Mouse (Mus musculus): ENCODE measurements at regions not wholly inside any gene's neighbourhood (a gene's known extent, or its start where the extent isn't known, plus 50 kb on each side); places are given as distances from the start of the nearest gene placed in this dataset.
"Not testable (repeated sequence)": the region's sequence is repeated elsewhere in the genome, so short reads cannot be mapped to it uniquely, and the experiment has no call there.

DNA sequence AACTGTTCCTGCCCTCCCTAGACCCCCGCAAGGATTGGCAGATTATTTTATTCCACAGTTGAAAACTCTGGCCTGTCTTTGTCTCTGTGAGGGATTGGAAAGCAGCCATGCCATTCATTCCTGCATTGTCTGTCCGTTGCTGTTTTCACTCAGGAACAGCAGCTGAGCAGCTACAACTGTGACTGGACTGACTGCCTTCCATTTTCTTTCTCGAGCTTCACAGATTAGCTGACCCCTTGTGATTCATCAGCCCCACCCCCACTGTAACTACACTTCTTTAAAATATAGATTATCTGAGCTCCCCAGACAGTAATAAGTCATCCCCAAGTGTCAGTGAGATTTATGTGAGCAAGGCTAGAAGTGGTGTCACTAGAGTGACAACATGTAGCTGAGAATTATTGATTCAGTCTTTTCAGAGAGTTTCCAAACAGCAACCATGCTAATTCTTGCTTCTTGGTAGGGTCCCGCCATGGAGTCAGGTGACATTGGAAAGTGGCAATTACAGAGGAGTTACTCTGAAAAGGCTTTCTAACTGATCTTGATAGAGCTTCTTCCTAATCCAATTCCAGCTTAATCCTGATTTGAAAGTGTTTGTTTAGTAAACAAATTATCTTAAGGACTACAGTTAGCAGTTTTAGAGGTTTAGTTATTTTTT lies 496.7 kb upstream of the Olfr1507 start:
- 53% methylated on average over 1 of the region's 4 CpGs for WGBS

GRCm38 (mm10) chr14:52991328-52991665 lies 495.7 kb upstream of the Olfr1507 start:
- H3K4me1 ChIP-seq (ENCODE audit: control insufficient read depth, insufficient read depth, low read length); H3K27ac ChIP-seq (ENCODE audit: insufficient read depth, low read depth, low read length); H3K36me3 ChIP-seq (ENCODE audit: control insufficient read depth, insufficient read depth, low read length); H3K4me3 ChIP-seq (ENCODE audit: insufficient read depth, low read depth, low read length); DNase-seq; H3K27me3 ChIP-seq (replicated peaks; ENCODE audit: control insufficient read depth, insufficient read depth, low read length): not testable (repeated sequence)
- WGBS, result no CpG with 5 or more reads among the region's 3 CpGs

More for the DNA sequence above, 496.7 kb upstream of the Olfr1507 start:
- not testable (repeated sequence) for H3K36me3 ChIP-seq (ENCODE audit: control insufficient read depth, insufficient read depth, low read length); H3K27me3 ChIP-seq (replicated peaks; ENCODE audit: control insufficient read depth, insufficient read depth, low read length); H3K27ac ChIP-seq (ENCODE audit: insufficient read depth, low read depth, low read length); DNase-seq; H3K4me3 ChIP-seq (ENCODE audit: insufficient read depth, low read depth, low read length); H3K4me1 ChIP-seq (ENCODE audit: control insufficient read depth, insufficient read depth, low read length)

GRCm38 (mm10) chr14:52990569-52991327 lies 495.2 kb upstream of the Olfr1507 start:
- not testable (repeated sequence) for H3K4me3 ChIP-seq (ENCODE audit: insufficient read depth, low read depth, low read length); H3K36me3 ChIP-seq (ENCODE audit: control insufficient read depth, insufficient read depth, low read length); H3K4me1 ChIP-seq (ENCODE audit: control insufficient read depth, insufficient read depth, low read length); H3K27ac ChIP-seq (ENCODE audit: insufficient read depth, low read depth, low read length); H3K27me3 ChIP-seq (replicated peaks; ENCODE audit: control insufficient read depth, insufficient read depth, low read length); DNase-seq
- no CpG with 5 or more reads among the region's 12 CpGs for WGBS

GRCm38 (mm10) chr14:52989940-52990339 lies 494.4 kb upstream of the Olfr1507 start:
- H3K27ac ChIP-seq (ENCODE audit: insufficient read depth, low read depth, low read length); H3K4me3 ChIP-seq (ENCODE audit: insufficient read depth, low read depth, low read length); H3K36me3 ChIP-seq (ENCODE audit: control insufficient read depth, insufficient read depth, low read length); H3K4me1 ChIP-seq (ENCODE audit: control insufficient read depth, insufficient read depth, low read length); DNase-seq; H3K27me3 ChIP-seq (replicated peaks; ENCODE audit: control insufficient read depth, insufficient read depth, low read length): not testable (repeated sequence)
- WGBS, result 53% methylated on average over 1 of the region's 1 CpGs

- WGBS, result no CpG with 5 or more reads among the region's 6 CpGs
Observed at GRCm38 (mm10) chr14:52988563-52988962, 493.0 kb upstream of the Olfr1507 start.

DNA sequence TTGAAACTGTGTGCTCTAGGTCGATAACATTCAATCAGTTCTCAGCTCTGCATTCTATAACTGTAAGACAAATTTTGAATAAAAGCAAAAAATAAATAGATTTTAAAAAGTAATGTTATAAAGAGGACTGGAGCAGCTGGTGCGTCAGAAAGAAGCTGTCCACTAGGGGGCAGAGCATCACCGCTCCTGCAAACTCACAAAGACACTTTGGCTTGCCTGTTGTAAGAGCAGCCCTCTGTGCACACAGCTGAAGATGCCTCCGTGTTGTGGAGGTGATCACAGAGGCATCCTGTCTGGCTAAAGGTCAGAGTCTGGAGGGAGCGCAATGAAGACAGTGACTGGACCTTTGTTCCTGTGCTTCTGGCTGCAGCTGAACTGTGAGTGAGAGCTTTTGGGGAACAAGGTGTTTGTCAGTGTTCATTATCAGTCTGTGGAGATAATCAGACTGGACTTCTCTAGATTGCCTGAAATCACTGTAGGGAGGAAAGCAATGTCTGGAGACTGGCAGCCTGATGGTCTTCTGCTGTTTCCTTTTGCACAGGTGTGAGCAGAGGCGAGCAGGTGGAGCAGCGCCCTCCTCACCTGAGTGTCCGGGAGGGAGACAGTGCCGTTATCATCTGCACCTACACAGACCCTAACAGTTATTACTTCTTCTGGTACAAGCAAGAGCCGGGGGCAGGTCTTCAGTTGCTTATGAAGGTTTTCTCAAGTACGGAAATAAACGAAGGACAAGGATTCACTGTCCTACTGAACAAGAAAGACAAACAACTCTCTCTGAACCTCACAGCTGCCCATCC lies 476.9 kb upstream of the Olfr1507 start:
- not testable (repeated sequence) for H3K27me3 ChIP-seq (replicated peaks; ENCODE audit: control insufficient read depth, insufficient read depth, low read length); H3K36me3 ChIP-seq (ENCODE audit: control insufficient read depth, insufficient read depth, low read length); DNase-seq; H3K27ac ChIP-seq (ENCODE audit: insufficient read depth, low read depth, low read length); H3K4me1 ChIP-seq (ENCODE audit: control insufficient read depth, insufficient read depth, low read length); H3K4me3 ChIP-seq (ENCODE audit: insufficient read depth, low read depth, low read length)
- WGBS, result no CpG with 5 or more reads among the region's 12 CpGs

More at GRCm38 (mm10) chr14:52988563-52988962, 493.0 kb upstream of the Olfr1507 start:
- not testable (repeated sequence) for DNase-seq; H3K27me3 ChIP-seq (replicated peaks; ENCODE audit: control insufficient read depth, insufficient read depth, low read length); H3K36me3 ChIP-seq (ENCODE audit: control insufficient read depth, insufficient read depth, low read length); H3K4me1 ChIP-seq (ENCODE audit: control insufficient read depth, insufficient read depth, low read length); H3K4me3 ChIP-seq (ENCODE audit: insufficient read depth, low read depth, low read length); H3K27ac ChIP-seq (ENCODE audit: insufficient read depth, low read depth, low read length)

DNA sequence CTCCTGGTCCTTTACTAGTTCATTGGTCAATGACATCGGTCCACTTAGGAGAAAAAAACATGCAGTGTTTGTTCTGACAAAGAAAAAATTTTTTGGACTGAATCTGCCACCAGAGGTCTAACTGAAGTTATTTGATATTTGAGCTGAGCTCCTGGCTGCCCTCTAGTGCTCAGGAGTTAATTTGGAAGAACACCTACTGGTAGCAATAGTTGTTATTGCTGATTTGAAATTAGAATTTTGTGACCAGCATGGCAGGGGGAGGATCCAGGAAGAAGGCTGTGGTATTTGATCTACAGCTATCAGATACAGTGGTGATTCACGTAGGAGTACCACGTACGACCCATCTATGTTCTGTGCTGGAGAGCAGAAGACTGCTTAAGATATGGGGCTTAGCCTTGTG lies 466.6 kb upstream of the Olfr1507 start:
- 81% methylated on average over 3 of the region's 4 CpGs for WGBS
- H3K4me1 ChIP-seq (ENCODE audit: control insufficient read depth, insufficient read depth, low read length); H3K4me3 ChIP-seq (ENCODE audit: insufficient read depth, low read depth, low read length); H3K27ac ChIP-seq (ENCODE audit: insufficient read depth, low read depth, low read length); DNase-seq; H3K27me3 ChIP-seq (replicated peaks; ENCODE audit: control insufficient read depth, insufficient read depth, low read length); H3K36me3 ChIP-seq (ENCODE audit: control insufficient read depth, insufficient read depth, low read length): not testable (repeated sequence)

DNA sequence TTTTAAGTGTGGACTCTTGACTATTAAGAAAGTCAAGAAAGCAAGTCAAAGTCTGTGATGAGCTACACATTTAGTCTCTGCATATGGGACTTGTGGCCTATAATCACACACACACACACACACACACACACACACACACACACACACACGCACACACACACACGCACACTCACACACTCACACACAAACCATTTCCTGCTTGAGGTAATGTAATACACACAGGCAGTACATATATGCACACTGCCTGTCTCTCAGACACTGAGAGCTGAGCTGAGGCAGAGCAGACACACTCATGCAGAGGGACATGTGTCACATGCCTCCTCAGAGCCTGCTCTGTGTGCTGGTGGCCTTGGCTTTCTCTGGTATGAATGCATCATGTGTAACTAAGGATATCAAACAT lies 461.0 kb upstream of the Olfr1507 start:
- not testable (repeated sequence) for H3K27ac ChIP-seq (ENCODE audit: insufficient read depth, low read depth, low read length); H3K27me3 ChIP-seq (replicated peaks; ENCODE audit: control insufficient read depth, insufficient read depth, low read length); H3K4me3 ChIP-seq (ENCODE audit: insufficient read depth, low read depth, low read length); H3K36me3 ChIP-seq (ENCODE audit: control insufficient read depth, insufficient read depth, low read length); DNase-seq; H3K4me1 ChIP-seq (ENCODE audit: control insufficient read depth, insufficient read depth, low read length)
- WGBS, result 88% methylated on average over 2 of the region's 2 CpGs

DNA sequence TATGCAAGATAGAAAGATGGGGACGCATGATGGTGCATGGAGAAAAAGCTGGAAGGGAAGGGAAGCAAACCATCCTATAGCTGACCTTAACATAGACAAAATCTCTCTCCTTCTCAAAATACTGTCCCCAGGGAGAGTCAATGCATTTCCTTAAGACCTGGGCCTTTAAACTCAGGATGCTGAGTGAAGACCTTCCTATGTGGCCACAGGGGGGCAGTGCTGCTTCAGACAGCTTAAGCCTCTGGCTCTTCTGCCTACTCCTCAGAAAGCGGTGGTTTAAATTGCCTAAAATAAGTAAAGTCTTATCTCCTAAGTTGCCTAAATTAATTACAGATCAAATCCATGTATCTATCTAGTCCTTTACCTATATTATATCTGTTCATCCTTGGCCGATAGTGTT lies 449.4 kb upstream of the Olfr1507 start:
- H3K4me1 ChIP-seq (ENCODE audit: control insufficient read depth, insufficient read depth, low read length); H3K27ac ChIP-seq (ENCODE audit: insufficient read depth, low read depth, low read length); H3K27me3 ChIP-seq (replicated peaks; ENCODE audit: control insufficient read depth, insufficient read depth, low read length); H3K36me3 ChIP-seq (ENCODE audit: control insufficient read depth, insufficient read depth, low read length); DNase-seq; H3K4me3 ChIP-seq (ENCODE audit: insufficient read depth, low read depth, low read length): not testable (repeated sequence)
- 67% methylated on average over 1 of the region's 3 CpGs for WGBS

GRCm38 (mm10) chr14:52942438-52942837 lies 446.9 kb upstream of the Olfr1507 start:
- H3K4me3 ChIP-seq (ENCODE audit: insufficient read depth, low read depth, low read length); H3K27me3 ChIP-seq (replicated peaks; ENCODE audit: control insufficient read depth, insufficient read depth, low read length); H3K36me3 ChIP-seq (ENCODE audit: control insufficient read depth, insufficient read depth, low read length); DNase-seq; H3K27ac ChIP-seq (ENCODE audit: insufficient read depth, low read depth, low read length); H3K4me1 ChIP-seq (ENCODE audit: control insufficient read depth, insufficient read depth, low read length): not testable (repeated sequence)

- WGBS, result no CpG with 5 or more reads among the region's 1 CpGs
- not testable (repeated sequence) for H3K4me3 ChIP-seq (ENCODE audit: insufficient read depth, low read depth, low read length); DNase-seq; H3K27ac ChIP-seq (ENCODE audit: insufficient read depth, low read depth, low read length); H3K36me3 ChIP-seq (ENCODE audit: control insufficient read depth, insufficient read depth, low read length); H3K4me1 ChIP-seq (ENCODE audit: control insufficient read depth, insufficient read depth, low read length); H3K27me3 ChIP-seq (replicated peaks; ENCODE audit: control insufficient read depth, insufficient read depth, low read length)
Observed at GRCm38 (mm10) chr14:52941747-52942146, 446.2 kb upstream of the Olfr1507 start.

Measured in kidney, adult 2 months (tissue).